Mouse (Mus musculus) stomach, embryonic 15.5 days (tissue): ENCODE data around the gene Reep3. TPM values are rescaled to one million over a fixed set of nuclear protein-coding genes. Genes with fewer than 3 reads are reported as not detected.

Experiments used
- ATAC-seq: fragments of 200-750 bp; cut with Nextera tagmentation; 2 replicates; pipeline ENCODE4 v1.8.0; 2017; ENCODE audit warnings: low read depth, moderate number of reproducible peaks, moderate TSS enrichment; ENCODE audit not compliant: insufficient read depth, low FRiP score
- H3K27ac ChIP-seq: fragments of 300-500 bp; sonication (generic); 2 replicates; pipeline ENCODE4 v1.5.1; 2015; ENCODE audit warnings: mild to moderate bottlenecking, inconsistent platforms
- H3K27me3 ChIP-seq: fragments of 300-500 bp; sonication (generic); replicated peaks from 2 replicates; pipeline ENCODE4 v1.6.1; 2015; ENCODE audit warnings: inconsistent platforms
- H3K36me3 ChIP-seq: fragments of 300-500 bp; sonication (generic); 2 replicates; pipeline ENCODE4 v1.6.1; 2015; ENCODE audit warnings: inconsistent platforms
- H3K4me1 ChIP-seq: fragments of 300-500 bp; sonication (generic); 2 replicates; pipeline ENCODE4 v1.6.1; 2015; ENCODE audit warnings: inconsistent platforms
- H3K4me2 ChIP-seq: fragments of 300-500 bp; sonication (generic); 2 replicates; pipeline ENCODE4 v1.6.1; 2015; ENCODE audit warnings: mild to moderate bottlenecking, inconsistent platforms
- H3K4me3 ChIP-seq: fragments of 300-500 bp; sonication (generic); replicated peaks from 2 replicates; pipeline ENCODE4 v1.5.1; 2015; ENCODE audit warnings: inconsistent platforms
- H3K9ac ChIP-seq: fragments of 300-500 bp; sonication (generic); 2 replicates; pipeline ENCODE4 v1.6.1; 2015; ENCODE audit warnings: inconsistent platforms
- H3K9me3 ChIP-seq: fragments of 300-500 bp; sonication (generic); 2 replicates; pipeline ENCODE4 v1.6.1; 2016; ENCODE audit warnings: inconsistent platforms
- WGBS: fragments of 180-500 bp; shearing (Covaris S2); methylation state at CpG from one replicate; pipeline ENCODE4 v1.1.7; 2015; 5-methylcytosine and 5-hydroxymethylcytosine counted together
- polyA plus RNA-seq: library from polyadenylated mRNA; unstranded; fragments of >200 nt; fragmentation: Nextera tagmentation; extraction: Ambion mirVana; gene quantifications from 2 replicates; pipeline ENCODE4 v1.2.1, GENCODE M21; 2015

The Reep3 gene
- 44.3 and 47.6 TPM in 2 replicates for polyA plus RNA-seq

DNA sequence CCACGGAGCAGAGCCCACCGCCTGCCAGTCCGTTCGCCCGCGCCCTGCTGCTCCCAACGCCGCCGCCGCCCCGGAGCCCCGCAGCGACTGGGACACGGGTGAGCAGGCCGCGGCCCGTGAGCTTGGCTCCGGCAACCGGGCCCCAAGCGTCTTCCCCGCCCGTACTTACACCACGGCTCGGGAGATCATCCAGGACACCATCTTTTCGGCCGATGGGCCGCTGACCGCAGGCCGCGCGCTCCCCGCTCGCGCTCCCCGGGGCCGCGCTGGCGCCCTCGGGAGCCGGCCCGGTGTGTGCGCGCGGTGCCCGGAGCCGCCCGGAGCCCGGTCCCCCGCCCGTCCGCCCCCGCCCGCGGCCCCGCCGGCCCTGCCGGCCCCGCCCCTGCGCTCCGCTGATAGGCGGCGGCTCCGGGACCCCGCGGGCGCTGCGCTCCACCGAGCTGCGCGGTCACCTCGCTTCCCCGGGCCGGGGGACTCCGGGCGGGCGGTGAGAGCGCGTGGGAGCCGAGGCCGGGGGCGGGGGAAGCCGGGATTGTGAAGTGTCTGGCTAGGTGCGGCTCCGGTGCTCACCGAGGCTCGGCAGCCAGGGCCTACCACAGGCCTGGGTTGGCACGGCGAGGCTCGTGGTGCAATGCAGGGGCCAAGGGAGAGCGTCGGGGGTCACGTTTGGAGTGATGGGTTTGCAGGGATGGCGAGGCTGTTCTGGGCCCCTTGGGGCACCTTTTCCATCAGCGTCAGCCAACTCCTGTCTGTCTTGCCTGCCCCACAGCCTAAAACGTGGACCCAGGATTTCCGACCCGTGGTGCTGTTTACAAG, at the start of gene Reep3:
TSS of gene Reep3 (minus strand) at position 325 of the 816 bp plus-strand sequence.
- peak; percentile 77 for ATAC-seq
- Histone ChIP-seq H3K4me2 (peak within 1 kb of the TSS; percentile 68), H3K27ac (peak within 1 kb of the TSS; percentile 99), H3K4me3 (peak within 1 kb of the TSS; percentile 83), H3K36me3 (0 out of 2 replicates have a peak, but pooled peaks cover 3% of the 10 kb centered on the region), H3K4me1 (peaks cover 30% of the 10 kb centered on the region), H3K27me3 (no peaks in the 10 kb centered on the region), H3K9ac (peak within 1 kb of the TSS; percentile 98), H3K9me3 (no peaks in the 10 kb centered on the region)
- WGBS: under 1% methylated on average over 83 of the region's 97 CpGs

DNA sequence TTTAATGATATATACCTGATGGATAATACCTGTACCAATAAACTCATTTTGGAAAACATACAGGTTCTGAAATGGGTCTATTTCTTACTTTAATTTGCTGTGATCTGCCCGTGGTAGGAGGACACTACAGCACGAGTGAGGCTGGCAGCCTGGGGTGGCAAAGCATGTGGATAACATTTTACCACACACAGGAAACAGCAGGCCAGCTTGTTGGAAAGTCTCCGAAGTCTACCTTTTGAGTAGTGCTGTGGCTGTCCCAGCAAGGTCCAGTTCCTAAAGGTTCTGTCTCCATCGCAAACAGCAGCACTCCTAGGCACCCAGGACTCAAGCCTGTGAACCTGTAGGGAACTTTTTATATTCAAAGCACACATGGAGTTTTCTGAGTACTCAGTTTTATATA, 48.9 kb upstream of the Reep3 start:
- no peak for ATAC-seq
- H3K4me1 ChIP-seq: peaks cover 4% of the 10 kb centered on the region; the same call in 1 of the 2 replicates
- H3K36me3 ChIP-seq: no peaks in the 10 kb centered on the region
- H3K27me3 ChIP-seq: no peaks in the 10 kb centered on the region
- H3K9me3 ChIP-seq: no peaks in the 10 kb centered on the region
- no peak overlapping the region for H3K9ac ChIP-seq
- H3K4me3 ChIP-seq: no peak overlapping the region
- H3K27ac ChIP-seq: no peak overlapping the region
- WGBS: 77% methylated on average over 4 of the region's 4 CpGs
- no peak overlapping the region for H3K4me2 ChIP-seq

GRCm38 (mm10) chr10:67144269-67144668, 47.5 kb upstream of the Reep3 start:
- Histone ChIP-seq H3K4me2 (no peak overlapping the region), H3K27ac (no peak overlapping the region), H3K4me1 (peaks cover 4% of the 10 kb centered on the region; the same call in 1 of the 2 replicates), H3K4me3 (no peak overlapping the region), H3K36me3 (no peaks in the 10 kb centered on the region), H3K9ac (no peak overlapping the region), H3K27me3 (no peaks in the 10 kb centered on the region), H3K9me3 (no peaks in the 10 kb centered on the region)
- no peak for ATAC-seq
- 71% methylated on average over 2 of the region's 2 CpGs for WGBS

DNA sequence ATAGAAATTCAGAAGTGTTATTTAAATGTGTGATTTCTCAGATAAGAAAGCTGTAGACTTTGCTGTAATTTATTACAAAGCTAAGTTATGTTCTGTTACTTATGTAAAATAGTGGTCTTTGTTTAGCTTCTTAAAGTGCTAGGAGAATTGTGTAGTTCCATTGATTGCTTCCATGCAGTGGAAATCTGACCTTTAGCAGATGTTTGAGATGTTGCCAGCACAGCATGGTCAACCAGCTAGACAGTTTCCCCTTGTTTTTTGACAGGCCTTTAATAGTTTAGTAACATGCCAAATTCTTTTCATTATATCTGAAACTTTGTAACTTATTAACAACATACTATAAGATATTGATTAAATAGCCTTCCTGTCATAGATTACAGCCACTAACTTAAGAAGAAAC, 46.9 kb upstream of the Reep3 start:
- no peak overlapping the region for H3K4me3 ChIP-seq
- H3K4me1 ChIP-seq: peaks cover 4% of the 10 kb centered on the region; the same call in 1 of the 2 replicates
- H3K36me3 ChIP-seq: no peaks in the 10 kb centered on the region
- no peaks in the 10 kb centered on the region for H3K9me3 ChIP-seq
- H3K27me3 ChIP-seq: no peaks in the 10 kb centered on the region
- no peak overlapping the region for H3K27ac ChIP-seq
- H3K9ac ChIP-seq: no peak overlapping the region
- no peak for ATAC-seq
- no peak overlapping the region for H3K4me2 ChIP-seq

- Histone ChIP-seq H3K27me3 (no peaks in the 10 kb centered on the region), H3K4me3 (no peak overlapping the region), H3K27ac (no peak overlapping the region), H3K9me3 (no peaks in the 10 kb centered on the region), H3K4me1 (no peaks in the 10 kb centered on the region), H3K9ac (no peak overlapping the region), H3K4me2 (no peak overlapping the region), H3K36me3 (no peaks in the 10 kb centered on the region)
- no peak for ATAC-seq
- WGBS: 87% methylated on average over 2 of the region's 2 CpGs
Measured at GRCm38 (mm10) chr10:67137437-67137836, 40.7 kb upstream of the Reep3 start.

GRCm38 (mm10) chr10:67134322-67134721, 37.6 kb upstream of the Reep3 start:
- Histone ChIP-seq H3K9me3 (no peaks in the 10 kb centered on the region), H3K4me2 (no peak overlapping the region), H3K9ac (no peak overlapping the region), H3K36me3 (no peaks in the 10 kb centered on the region), H3K4me1 (no peaks in the 10 kb centered on the region; the same call in 1 of the 2 replicates), H3K4me3 (no peak overlapping the region), H3K27ac (no peak overlapping the region), H3K27me3 (no peaks in the 10 kb centered on the region)
- 91% methylated on average over 2 of the region's 2 CpGs for WGBS
- no peak for ATAC-seq

- WGBS: 85% methylated on average over 1 of the region's 1 CpGs
- no peaks in the 10 kb centered on the region for H3K27me3 ChIP-seq
Measured at GRCm38 (mm10) chr10:67131709-67132108, 35.0 kb upstream of the Reep3 start.

GRCm38 (mm10) chr10:67129531-67129930, 32.8 kb upstream of the Reep3 start:
- Histone ChIP-seq H3K9ac (no peak overlapping the region), H3K4me1 (peaks cover 7% of the 10 kb centered on the region; the same call in 1 of the 2 replicates), H3K36me3 (no peaks in the 10 kb centered on the region), H3K4me3 (no peak overlapping the region), H3K27ac (no peak overlapping the region), H3K27me3 (no peaks in the 10 kb centered on the region), H3K4me2 (no peak overlapping the region), H3K9me3 (no peaks in the 10 kb centered on the region)
- whole genome bisulfite sequencing: 67% methylated on average over 1 of the region's 1 CpGs
- no peak for ATAC-seq

More at GRCm38 (mm10) chr10:67131709-67132108, 35.0 kb upstream of the Reep3 start:
- H3K9ac ChIP-seq: no peak overlapping the region
- peaks cover 7% of the 10 kb centered on the region; the same call in 1 of the 2 replicates for H3K4me1 ChIP-seq
- no peak overlapping the region for H3K27ac ChIP-seq
- no peak overlapping the region for H3K4me3 ChIP-seq
- H3K36me3 ChIP-seq: no peaks in the 10 kb centered on the region
- no peaks in the 10 kb centered on the region for H3K9me3 ChIP-seq
- ATAC-seq: no peak
- H3K4me2 ChIP-seq: no peak overlapping the region

DNA sequence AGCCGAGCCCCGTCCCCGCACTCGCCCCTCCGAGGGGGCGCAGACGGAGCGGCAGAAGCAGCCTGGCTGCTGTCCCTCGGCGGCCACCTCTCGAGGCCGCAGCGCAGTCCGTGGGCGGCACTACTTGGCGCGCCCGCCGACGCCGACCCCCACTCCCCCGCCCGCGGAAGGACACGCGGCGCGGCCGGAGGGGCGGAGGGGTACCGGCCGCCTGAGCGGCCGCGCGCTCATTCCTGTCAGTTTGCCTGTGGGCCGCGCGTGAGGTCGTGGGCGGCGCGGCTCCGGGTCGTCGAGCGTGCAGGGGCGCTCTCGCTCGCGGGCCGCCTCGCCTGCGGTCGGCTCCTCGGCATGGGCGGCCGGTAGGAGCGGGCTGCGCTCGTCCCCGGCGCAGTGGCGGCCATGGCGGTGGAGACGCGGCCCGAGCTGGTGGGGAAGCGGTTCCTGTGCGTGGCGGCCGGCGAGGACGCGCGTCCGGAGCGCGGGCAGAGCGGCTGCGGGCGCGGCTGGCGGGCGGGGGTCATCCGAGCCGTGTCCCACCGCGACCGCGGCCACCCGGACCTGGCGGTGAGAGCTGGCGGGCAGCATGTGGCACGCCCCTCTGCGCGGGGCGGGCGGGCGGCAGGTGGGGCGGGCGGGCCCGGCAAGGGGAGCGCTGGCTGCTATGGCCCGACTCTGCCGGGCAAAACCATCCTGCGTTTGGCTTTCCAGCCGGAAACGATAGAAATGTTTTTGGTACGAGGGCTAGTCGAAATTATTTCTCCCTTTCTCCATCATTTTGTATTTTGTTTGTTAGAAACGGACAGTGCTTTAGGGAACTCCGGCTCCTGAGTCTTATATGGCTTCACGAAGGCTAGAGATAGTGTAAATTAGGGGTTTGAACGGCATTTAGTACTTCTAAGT, 30.4 kb upstream of the Reep3 start:
- Histone ChIP-seq H3K4me2 (peak overlapping the region; percentile 94), H3K4me3 (peak overlapping the region; percentile 81), H3K27me3 (no peaks in the 10 kb centered on the region), H3K36me3 (no peaks in the 10 kb centered on the region), H3K9me3 (no peaks in the 10 kb centered on the region), H3K9ac (peak overlapping the region; percentile 70), H3K27ac (peak overlapping the region; percentile 86), H3K4me1 (peaks cover 7% of the 10 kb centered on the region; the same call in 1 of the 2 replicates)
- WGBS: under 1% methylated on average over 79 of the region's 115 CpGs
- ATAC-seq: peak; percentile 77

DNA sequence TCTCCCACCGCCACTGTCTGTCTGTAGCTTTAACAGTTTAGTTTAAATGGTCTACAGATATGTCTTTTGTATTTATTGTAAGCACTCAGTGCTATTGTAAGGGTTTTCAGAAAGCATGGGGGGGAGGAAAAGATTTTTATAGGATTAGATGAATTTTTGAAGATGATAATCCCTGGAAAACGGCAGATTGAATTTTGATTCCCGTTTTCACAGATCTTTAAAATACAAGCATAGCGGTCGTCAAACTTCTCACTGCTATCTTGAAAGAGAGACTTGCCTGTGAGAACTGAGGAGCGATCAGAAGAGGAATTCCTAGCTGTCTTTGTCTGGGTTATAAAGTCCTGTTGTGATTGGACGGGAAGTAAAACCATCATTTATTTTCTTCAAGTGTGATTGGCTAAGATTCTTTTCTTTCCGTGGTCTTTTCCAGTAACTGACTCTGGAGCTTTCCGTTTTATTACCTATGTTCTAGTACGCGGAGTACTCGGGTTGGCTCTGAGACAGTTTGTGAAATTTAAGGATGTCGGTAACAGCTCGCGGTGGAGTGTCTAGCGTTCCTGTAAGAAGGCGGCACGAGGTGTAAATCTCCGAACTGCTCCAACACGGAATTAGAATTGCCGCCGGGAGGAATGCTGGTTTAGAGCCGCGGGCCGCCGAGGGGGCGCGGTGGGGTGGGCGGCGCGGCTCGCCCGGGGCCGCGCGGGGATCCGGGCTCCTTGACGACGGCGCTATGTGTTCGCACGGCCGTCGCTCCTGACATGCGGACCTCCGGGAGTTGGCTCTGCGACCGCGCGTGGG, 29.5 kb upstream of the Reep3 start:
- WGBS: under 1% methylated on average over 50 of the region's 50 CpGs
- no peaks in the 10 kb centered on the region for H3K36me3 ChIP-seq
- peak; percentile 36; the same call in 1 of the 2 replicates for ATAC-seq

GRCm38 (mm10) chr10:67124156-67124555, 27.4 kb upstream of the Reep3 start:
- H3K27me3 ChIP-seq: no peaks in the 10 kb centered on the region
- no peak overlapping the region for H3K9ac ChIP-seq
- H3K36me3 ChIP-seq: no peaks in the 10 kb centered on the region
- 79% methylated on average over 4 of the region's 4 CpGs for WGBS
- H3K27ac ChIP-seq: no peak overlapping the region
- no peak overlapping the region for H3K4me2 ChIP-seq
- no peak for ATAC-seq
- H3K4me1 ChIP-seq: peaks cover 18% of the 10 kb centered on the region; the same call in 1 of the 2 replicates
- no peaks in the 10 kb centered on the region for H3K9me3 ChIP-seq
- H3K4me3 ChIP-seq: no peak overlapping the region

More for the DNA sequence above, 29.5 kb upstream of the Reep3 start:
- Histone ChIP-seq H3K9ac (peak overlapping the region; percentile 70), H3K27ac (peak overlapping the region; percentile 86), H3K4me2 (peak overlapping the region; percentile 94), H3K9me3 (no peaks in the 10 kb centered on the region), H3K4me3 (peak overlapping the region; percentile 81), H3K4me1 (peaks cover 7% of the 10 kb centered on the region; the same call in 1 of the 2 replicates), H3K27me3 (no peaks in the 10 kb centered on the region)
